Mouse (Mus musculus) cerebellum, postnatal 10 days (tissue): ENCODE results near the gene Igfn1.

ENCODE experiments used
- DNase-seq, 2 experiments: peaks; one replicate each; pipeline ENCODE4 v3.0.0; 2021; ENCODE audit warnings: mixed read lengths in 2 of 2

The Igfn1 gene

GRCm38 (mm10) chr1:135925848-135926247 is 80.3 kb downstream of the Igfn1 start:
- DNase-seq, result peak; percentile 68 to 78

- peak; percentile 57 to 74 for DNase-seq
Measured at GRCm38 (mm10) chr1:135924377-135924994, 81.7 kb downstream of the Igfn1 start.

DNA sequence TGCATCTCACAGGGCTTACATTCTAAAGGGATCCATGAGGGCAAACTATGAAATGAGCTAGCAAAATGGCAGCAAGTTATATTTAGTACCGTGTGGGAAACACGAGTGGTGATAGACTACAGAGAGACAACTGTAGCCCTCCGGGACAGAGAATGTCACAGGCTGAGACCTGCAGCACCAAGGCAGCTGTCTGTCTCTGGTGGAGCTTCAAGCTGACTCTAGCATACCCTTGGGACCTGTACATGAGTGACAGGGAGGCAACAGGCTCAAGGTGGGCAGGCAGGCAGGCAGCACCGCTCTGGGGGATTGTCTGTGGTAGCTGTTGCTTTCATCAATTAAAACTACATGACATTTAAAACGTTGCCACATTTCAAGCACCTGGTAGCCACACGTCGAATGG is 82.9 kb downstream of the Igfn1 start:
- no peak for DNase-seq

DNA sequence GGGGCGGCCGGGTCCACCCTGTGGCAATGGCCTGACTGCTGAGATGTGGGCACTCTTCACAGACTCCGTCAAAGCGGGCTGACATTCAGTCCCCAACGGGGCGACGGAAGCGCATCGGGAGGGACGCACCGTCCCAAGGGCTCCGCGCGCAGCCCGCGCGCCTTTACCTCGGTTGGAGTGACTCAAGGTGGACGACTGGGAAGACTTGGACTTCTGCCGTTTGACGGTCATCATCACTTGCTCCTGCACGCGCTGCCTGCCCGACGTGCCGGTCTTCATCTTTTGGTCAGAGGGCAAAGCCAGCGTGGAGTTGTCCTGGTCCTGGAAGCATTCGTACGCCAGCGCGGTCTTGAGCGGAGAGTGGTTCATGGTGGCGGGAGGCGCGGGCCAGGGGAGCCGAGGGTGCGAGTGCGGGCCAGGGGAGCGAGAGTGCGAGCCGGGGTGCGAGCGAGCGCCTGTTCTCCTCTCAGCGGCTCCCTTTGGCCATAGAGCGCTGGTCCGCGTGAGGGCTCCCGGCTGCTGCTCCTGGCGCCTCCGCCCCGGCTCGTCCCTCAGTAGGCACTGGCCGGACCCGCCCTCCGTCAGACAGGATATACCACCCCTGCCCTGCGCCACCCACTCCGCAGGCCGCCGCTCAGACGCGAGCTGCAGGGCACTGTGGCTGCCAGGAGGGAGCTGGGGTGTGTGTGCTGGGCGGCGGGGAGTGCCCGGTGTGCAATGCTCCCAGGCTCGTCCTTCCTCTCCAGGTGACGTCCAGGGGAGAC is 87.3 kb downstream of the Igfn1 start, which contains the start of gene Pkp1:
TSS of gene Pkp1 (minus strand) at position 564 of the 764 bp plus-strand sequence.
- peak in 1 of 2 experiments; percentile 28 for DNase-seq

- DNase-seq, result peak in 1 of 2 experiments; percentile 22
Measured at GRCm38 (mm10) chr1:135917206-135917605, 88.9 kb downstream of the Igfn1 start.

DNA sequence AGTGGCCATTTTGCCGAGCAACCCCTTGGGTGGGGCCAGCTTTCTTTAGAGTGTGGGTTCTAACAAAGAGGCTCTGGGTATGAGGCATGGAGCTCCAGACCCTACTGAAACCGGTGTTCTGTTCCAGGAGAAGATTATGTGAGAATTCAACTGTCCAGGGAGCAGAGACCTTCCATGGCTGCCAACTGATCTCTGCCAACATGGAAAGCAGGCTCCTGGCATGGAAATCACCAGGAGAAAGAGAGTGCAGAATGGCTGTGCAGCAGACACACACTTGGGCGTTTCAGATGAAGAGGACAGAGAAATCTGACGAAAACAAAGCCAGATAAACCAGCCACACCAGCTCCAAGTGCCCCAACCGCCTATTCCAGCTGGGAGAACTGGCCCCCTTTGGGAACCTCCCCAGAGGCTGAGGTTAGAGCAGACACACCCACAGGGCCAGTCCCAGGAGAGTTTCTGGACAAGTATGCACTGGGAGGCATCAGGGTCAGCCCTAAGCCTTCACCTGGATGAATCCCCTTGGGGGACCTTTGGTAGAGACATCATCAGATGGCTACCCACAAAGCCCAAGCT is 89.6 kb downstream of the Igfn1 start:
- peak; percentile 51 to 61 for DNase-seq

DNA sequence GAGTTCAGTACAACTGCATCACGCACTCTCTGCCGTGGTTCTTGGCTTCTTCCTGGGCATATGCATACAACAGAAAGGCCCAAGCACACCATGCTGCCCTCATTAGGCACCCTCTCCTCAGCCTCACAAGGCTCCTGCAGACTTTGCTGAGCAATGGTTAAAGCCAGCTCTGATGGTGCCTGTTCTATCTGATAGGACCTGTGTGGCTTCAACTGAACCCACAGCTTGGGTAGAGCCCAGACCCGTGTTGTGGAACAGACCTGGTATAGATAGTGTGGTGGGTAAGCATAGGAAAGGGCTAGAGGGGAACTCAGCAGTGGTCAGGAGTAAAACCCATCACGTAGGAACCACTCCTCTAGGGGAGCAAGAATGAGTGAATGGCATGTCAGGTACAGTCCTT is 92.5 kb downstream of the Igfn1 start:
- no peak for DNase-seq

DNA sequence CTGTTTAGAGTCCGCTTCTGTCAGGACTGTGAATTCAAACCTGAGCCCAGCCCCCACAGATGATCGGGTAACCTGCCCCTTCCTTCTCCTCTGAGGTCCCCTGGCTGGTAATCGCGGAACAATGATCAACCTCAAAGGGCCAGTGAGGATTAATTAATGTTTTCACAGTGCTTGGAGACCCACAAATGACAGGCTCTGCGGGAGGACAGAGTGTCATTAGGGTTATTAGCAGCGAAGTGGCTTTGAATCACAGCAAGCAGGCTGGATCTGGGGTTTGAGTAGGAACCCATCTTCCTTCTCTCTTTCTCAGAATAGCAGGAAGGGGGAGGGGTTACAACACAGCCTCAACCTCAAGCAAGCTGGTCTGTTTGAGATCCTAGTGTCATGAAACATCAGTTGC is 96.8 kb downstream of the Igfn1 start:
- DNase-seq, result no peak

DNA sequence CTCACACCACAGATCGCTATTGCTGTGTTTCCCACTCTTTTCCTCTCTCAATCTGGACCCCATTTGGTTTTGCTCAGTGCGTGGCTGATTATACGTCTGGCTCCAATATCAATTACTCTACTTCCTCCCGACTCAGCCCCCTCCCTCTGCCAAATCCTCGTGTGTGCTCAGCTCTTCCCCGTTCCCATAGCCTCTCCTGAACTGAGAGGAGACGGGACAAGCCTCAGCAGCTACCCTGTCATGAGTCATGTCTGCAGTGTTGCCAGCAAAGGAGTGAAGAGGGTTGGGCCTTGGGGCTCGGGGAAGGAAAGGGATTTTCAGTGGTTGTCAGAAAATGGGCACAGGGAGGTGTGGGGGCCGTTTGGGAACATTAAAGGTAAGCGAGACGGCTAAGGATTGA is 99.4 kb downstream of the Igfn1 start:
- DNase-seq, result no peak
